Mouse (Mus musculus): Measurements from ENCODE around the gene Procr.
"Not testable (repeated sequence)": the region's sequence is repeated elsewhere in the genome, so short reads cannot be mapped to it uniquely, and the experiment has no call there.

Procr gene

GRCm38 (mm10) chr2:155751014-155751786 lies at the start of gene Procr:
Gene Procr, plus strand, starts transcription at chr2:155751117.
- peak; percentile 80 for DNase-seq (ENCODE audit: low read depth)

- no peak for DNase-seq (ENCODE audit: low read depth)
Measured at GRCm38 (mm10) chr2:155701399-155701919, 49.5 kb upstream of the Procr start.

GRCm38 (mm10) chr2:155703630-155704029 lies 47.3 kb upstream of the Procr start:
- DNase-seq (ENCODE audit: low read depth): peak; percentile 45

GRCm38 (mm10) chr2:155707251-155707650 lies 43.7 kb upstream of the Procr start:
- DNase-seq (ENCODE audit: low read depth): peak; percentile 70

GRCm38 (mm10) chr2:155710557-155710956 lies 40.4 kb upstream of the Procr start:
- DNase-seq (ENCODE audit: low read depth): no peak

GRCm38 (mm10) chr2:155717082-155717990 lies 33.6 kb upstream of the Procr start:
- DNase-seq (ENCODE audit: low read depth): no peak

GRCm38 (mm10) chr2:155720585-155720984 lies 30.3 kb upstream of the Procr start:
- DNase-seq (ENCODE audit: low read depth): no peak

- DNase-seq (ENCODE audit: low read depth): no peak
Measured at GRCm38 (mm10) chr2:155724036-155724435, 26.9 kb upstream of the Procr start.

- no peak for DNase-seq (ENCODE audit: low read depth)
Measured at GRCm38 (mm10) chr2:155724526-155724925, 26.4 kb upstream of the Procr start.

GRCm38 (mm10) chr2:155726302-155726701 lies 24.6 kb upstream of the Procr start:
- no peak for DNase-seq (ENCODE audit: low read depth)

- no peak for DNase-seq (ENCODE audit: low read depth)
Measured at GRCm38 (mm10) chr2:155727764-155728395, 23.0 kb upstream of the Procr start.

GRCm38 (mm10) chr2:155728742-155729141 lies 22.2 kb upstream of the Procr start:
- DNase-seq (ENCODE audit: low read depth): no peak

GRCm38 (mm10) chr2:155729158-155729645 lies 21.7 kb upstream of the Procr start, which contains the start of gene Edem2:
Gene Edem2, minus strand, starts transcription at chr2:155729475.
- peak; percentile 94 for DNase-seq (ENCODE audit: low read depth)

GRCm38 (mm10) chr2:155735080-155735479 lies 15.8 kb upstream of the Procr start:
- no peak for DNase-seq (ENCODE audit: low read depth)

- not testable (repeated sequence) for DNase-seq (ENCODE audit: low read depth)
Measured at GRCm38 (mm10) chr2:155735766-155736165, 15.2 kb upstream of the Procr start, which contains the start of gene Gm17581. Gene Gm17581, minus strand, starts transcription at chr2:155735866.

GRCm38 (mm10) chr2:155736936-155737335 lies 14.0 kb upstream of the Procr start:
- DNase-seq (ENCODE audit: low read depth): peak; percentile 31

GRCm38 (mm10) chr2:155737803-155738202 lies 13.1 kb upstream of the Procr start:
- no peak for DNase-seq (ENCODE audit: low read depth)

- DNase-seq (ENCODE audit: low read depth): no peak
Measured at GRCm38 (mm10) chr2:155742211-155742610, 8.7 kb upstream of the Procr start.

GRCm38 (mm10) chr2:155742931-155743337 lies 8.0 kb upstream of the Procr start:
- DNase-seq (ENCODE audit: low read depth): peak; percentile 78

GRCm38 (mm10) chr2:155743351-155743750 lies 7.6 kb upstream of the Procr start:
- DNase-seq (ENCODE audit: low read depth): peak; percentile 14

- no peak for DNase-seq (ENCODE audit: low read depth)
Measured at GRCm38 (mm10) chr2:155745487-155745886, 5.4 kb upstream of the Procr start.

GRCm38 (mm10) chr2:155749394-155749793 lies 1.5 kb upstream of the Procr start:
- no peak for DNase-seq (ENCODE audit: low read depth)

Data from NIH3T3 (cell line).